Mouse (Mus musculus): Measurements from ENCODE around the gene Arl15. TPM values are rescaled to one million over a fixed set of nuclear protein-coding genes. Genes with fewer than 3 reads are reported as not detected.
A peak's percentile ranks its signal among the peaks of the same experiment; 100 is the strongest.

Gene Arl15
- total RNA-seq, 2 experiments from 2014 or later = 6.4 to 7.5 TPM

DNA sequence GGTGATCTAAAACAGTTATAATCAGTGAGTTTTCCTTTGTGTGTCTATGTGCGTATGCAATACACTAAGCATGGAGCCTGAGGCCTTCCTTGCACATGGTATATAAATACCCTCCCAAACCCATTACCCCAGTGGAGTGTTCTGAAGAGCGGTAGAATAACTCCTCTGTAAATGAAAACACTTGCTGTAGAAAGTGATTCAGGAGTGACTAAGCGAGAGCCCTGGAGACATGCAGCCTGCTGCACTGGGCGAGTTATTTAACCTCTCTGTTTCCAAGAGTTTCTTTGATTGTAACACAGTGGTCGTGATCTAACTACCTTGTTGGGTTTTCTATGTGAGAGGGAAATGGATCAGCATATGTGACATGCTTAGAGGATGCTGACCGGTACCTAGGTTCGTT is 266.9 kb downstream of the Arl15 start:
- DNase-seq = no peak

DNA sequence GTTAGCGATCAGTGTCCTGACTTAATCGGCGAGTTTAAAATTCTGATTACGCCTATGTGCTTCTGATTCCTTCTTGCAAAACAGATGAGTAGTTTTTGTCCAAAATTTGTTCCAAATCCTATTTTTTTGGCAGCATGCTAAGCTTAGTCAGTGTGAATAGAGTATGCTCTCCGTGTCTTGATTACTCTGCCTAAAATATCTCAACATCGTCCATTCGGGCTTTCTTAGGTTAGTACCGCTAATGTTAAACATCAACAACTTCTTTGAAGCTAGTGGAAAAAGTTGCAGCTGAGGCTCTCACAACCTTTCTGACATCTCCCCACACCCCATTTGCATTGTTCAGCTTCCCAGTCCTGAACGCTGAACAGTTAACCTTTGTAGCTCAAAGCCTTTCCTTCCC is 269.8 kb downstream of the Arl15 start:
- peak in 1 of 2 experiments; percentile 17 for DNase-seq

DNA sequence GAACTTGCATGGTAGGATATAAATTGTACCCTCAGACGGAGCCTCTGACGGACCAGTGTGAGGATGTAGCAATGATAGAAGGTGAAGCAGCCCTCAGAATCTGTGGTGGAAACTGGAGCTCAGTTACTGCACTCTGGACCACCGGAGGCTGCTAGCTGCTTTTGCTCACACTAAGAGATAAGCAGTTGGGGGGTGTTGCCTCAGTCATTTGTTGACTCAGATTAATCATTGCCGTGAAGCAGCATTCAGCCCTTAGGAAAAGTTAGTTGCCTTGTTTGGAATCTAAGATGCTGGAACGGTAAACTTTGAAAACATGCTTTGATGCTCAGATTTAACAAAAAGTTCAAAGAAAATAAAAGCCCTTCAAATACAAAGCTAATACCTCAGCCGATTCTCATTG is 270.7 kb downstream of the Arl15 start:
- no peak for DNase-seq

DNA sequence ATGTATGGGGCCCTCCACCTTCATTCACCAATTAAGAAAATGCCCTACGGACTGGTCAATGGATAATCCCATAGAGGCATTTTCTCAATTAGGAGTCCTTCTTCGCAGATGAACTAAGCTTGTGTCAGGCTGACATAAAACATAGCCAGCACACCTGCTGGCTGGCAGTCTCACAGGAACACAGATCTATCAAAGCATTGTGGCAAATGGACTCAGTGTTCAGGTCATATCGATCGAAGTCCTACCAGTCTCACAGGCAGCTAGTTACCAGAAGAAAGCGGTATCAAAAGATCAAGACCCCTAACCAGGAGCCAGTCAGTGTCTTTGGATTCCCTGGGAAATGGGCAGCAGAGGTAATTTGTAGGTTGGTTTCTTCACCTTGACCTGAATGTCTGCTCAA is 274.1 kb downstream of the Arl15 start:
- no peak for DNase-seq

DNA sequence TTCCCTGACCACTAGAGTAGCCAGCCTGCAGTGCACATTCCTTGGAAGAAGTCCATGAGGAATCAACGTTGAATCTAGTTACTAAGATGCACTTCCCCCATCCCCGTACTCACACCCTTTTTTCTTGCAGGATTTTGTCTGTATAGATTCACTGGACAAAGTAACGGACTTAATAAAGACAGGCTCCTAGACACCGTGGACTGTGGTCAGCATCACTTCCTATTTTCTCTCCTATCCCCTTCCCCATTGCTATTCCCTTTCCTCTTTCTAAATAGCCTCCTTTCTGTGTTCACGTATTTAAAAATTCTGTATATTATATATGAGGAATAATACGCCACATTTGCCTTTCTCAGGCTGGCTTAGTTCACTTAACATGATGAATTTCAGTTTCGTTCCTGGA is 277.1 kb downstream of the Arl15 start:
- no peak for DNase-seq

DNA sequence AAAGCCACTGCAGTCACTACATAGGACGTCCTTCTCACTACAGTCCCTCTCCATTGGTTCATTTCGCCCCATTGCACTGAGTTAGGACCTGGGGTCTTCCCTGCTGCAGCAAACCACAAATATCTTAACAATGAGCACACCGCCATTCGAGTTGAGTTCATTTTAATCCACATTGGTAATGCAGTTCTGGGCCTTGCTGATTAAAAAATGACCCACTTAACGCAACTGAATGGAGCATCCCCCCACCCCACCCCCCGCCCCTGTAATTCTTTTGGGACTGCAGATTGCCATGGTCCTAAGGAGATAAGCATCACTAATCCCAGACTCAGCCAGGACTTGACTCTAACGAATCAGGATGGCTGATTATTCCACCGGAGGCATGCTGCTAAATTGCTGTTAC is 280.2 kb downstream of the Arl15 start:
- DNase-seq = no peak

DNA sequence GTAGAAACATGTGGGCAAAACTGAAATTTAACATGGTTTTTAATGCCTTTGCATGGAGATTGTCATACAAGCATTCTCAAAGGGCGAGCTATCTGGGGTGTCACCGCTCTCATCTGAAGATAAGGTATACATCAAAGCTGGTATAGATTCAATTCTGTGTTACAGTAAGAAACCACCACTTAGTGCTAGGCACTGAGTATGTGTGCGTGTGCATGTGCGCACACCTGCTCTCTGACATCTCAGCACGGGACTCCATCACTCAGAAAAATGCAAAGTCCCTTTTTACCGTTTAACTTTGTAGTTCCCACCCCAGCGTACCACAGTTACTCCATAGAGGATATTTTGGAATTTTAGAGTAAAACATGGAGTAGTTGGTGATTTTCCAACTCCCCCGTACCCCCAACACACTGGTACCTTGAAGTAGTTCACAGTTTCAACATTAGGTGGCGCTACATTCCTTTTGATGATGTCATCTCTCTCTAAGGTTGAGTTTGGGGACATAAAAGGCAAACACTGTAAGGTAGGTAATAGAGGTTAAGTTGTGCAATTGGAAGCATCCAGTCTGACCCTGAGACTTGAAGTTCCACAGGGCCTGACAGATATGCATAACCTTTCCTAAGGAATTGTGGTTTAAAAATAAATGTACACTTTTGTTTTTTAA is 281.5 kb downstream of the Arl15 start:
- peak; percentile 42 to 73 for DNase-seq

DNA sequence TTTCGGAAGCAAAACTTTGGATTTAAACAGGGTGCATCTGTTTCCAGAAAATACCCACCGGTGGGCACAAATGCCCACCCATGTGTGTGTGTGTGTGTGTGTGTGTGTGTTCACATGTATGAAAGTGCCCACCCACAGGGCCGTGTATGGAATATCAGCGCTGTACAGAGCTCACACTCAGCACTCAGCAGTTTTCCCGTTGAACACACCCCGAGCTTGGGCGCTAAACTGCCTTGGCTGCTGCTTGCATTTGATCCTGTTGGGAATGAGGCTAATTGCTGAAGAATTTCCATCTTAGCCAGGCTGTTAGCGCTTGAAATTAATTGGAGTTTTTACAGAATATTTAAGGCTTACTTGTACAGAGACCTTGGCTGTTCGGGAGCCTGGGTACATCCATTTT is 282.9 kb downstream of the Arl15 start:
- DNase-seq = no peak

DNA sequence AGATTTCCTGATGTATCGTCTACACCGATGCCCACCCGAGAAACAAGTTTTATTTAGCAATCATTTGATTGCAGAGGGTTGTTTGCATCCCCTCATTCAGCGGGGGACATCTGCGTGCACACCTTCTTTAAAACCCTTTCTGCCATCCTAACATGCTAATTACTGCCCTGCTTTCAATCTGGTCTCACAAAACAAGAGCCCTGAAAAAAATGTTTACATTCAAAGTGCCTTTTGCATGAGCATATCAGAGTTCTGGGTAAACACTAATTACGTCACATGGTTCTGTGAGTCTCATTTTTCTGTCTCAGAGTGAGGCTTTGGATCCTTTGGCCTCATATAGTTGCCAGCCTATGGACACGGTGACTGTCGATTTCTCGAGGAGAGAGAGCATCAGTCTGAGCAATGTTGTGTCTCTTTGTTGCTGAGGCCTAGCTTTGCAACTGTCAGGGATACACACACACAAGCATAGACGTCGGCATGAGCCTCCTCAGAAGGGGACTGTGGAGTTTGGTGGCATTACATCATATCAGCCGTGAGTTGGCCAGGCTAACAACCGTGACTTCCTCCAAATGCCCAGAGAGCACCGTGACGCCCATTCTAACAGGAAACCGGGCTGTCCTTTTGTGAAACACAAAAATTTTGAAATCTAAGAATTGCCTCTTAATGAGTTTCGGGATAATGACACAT is 283.4 kb downstream of the Arl15 start:
- DNase-seq = no peak

DNA sequence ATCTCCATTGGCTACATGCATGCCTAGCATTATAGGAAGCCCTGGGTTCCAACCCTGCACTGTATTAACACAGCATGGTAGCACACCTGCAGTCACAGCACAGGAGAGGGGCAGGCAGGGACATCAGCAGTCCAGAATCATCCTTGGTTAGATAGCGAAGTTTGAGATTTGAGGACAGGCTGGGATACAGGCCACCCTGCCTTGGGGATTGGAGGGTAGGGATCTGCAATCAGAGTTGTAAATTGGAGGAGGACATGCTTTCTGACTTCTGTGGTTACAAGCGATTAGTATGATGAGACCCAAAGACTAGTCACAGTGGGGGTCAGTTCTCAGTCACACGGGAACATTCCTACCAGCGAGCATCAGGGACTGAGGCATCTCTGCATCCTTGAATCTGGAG is 284.5 kb downstream of the Arl15 start:
- DNase-seq = no peak

DNA sequence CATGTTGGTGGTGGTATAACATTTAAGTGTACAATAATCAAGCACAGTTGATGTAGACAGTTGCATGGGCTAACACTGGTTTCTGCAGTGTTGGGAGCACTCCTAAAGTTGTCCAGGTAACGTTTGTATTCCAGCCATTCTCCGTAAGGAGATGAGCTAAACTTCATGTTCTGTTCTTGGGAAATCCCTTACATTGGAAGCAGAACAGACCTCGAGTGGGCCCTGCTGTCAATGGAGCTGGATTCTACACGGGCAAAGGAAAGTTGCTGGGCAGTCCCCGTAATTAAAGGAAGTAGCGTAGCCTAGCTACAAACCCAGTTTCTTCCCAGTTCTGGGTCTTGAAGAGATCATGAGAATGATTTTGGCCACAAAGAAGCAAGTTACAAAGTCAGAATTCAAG is 285.4 kb downstream of the Arl15 start:
- DNase-seq = no peak

DNA sequence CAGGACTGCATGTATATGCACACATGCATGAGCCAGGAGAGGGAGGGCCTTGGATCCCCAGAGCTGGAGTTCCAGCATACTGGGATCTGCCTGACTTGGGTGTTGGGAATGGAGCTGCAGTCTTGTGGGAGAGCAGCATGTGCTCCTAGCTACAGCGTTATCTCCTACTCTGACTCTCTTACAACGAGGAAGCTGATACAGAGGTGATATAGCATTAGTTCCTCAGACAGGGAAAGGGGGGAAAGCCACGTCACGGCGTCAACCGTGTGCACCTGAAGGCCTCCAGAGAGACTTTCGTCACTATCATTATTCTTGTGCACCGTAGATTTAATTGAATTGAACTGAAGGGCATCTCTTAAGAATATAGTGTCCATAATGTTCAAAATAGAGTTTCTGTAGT is 286.2 kb downstream of the Arl15 start:
- no peak for DNase-seq

DNA sequence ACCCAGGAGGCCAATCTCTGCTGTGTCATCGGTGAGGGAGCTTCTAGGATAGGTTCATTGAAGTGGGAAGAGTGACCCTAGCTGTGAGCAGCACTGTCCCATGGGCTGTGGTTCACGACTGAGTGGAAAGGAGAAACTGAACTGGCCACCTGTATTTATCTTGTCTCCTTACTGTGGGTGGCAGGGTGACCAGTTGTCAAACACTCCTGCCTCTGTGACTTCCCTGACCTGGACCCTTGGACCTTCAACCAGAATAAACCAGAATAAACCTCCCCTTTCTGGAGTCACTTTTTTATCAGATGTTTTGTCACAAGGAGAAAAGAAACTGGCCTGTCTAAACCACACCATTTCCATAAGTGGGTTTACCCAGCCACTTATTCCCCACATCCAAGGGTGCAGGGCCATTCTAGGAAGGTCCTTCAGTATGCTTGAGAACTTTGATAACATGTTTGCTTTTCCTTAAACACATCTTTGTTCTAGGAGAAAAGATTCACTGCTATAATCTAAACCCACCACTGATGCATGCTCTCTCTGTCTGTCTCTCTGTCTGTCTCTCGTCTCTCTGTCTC is 289.3 kb downstream of the Arl15 start:
- DNase-seq = no peak

DNA sequence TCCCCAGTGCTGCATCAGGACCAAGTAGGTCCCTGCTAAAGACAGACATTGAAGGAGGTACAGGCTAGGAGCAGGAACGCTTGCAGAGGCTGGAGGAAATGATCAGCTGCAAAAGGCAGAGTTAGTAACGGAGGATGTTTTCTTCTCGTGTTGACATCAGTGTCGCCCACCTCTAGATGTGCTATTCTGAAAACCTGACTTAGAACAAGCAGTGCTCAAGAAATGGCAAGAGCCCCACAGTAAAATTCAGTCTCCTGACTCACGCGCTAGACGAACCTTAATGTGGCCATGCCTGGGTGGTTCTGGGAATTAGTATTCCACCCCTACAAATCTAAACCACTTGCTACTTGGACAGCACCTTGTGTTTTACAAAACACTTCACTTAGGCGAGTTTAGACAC is 291.1 kb downstream of the Arl15 start:
- no peak for DNase-seq

DNA sequence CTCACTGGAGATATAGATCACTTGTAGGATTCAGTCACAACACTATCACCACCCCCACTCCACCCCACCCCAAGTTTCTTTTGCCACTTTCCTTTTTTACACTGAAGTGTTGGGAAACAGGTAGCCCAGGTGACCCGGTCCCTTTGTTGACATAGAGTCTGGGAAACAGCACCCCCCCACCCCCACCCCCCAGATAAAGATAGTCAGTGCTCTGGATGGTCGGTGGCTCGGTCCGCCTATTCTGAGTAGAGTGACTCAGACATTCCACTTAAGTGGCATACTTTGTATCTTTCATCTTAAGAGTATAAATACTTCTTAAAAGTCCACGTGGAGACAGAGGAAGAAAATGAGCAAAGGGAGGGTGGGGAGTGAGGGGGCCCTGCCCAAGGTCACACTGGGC is 292.0 kb downstream of the Arl15 start:
- DNase-seq = no peak

DNA sequence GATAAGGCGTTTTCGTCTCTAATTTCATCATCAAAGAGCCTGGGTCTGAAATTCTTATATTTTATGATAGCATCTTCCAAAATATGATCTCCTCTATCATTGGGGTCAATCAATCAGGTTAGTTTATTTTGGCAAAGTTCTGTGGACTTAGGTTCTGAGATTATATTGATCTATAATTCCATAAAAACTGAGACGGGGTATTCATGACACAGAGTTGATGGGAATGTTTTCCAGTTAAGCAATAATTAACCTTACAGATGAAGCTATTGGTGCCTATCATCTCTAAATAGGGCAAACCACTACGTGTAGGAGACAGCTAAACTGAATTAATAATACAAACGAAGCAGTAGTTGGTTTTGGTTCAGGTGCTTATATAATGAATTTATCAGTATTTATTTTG is 292.5 kb downstream of the Arl15 start:
- no peak for DNase-seq

DNA sequence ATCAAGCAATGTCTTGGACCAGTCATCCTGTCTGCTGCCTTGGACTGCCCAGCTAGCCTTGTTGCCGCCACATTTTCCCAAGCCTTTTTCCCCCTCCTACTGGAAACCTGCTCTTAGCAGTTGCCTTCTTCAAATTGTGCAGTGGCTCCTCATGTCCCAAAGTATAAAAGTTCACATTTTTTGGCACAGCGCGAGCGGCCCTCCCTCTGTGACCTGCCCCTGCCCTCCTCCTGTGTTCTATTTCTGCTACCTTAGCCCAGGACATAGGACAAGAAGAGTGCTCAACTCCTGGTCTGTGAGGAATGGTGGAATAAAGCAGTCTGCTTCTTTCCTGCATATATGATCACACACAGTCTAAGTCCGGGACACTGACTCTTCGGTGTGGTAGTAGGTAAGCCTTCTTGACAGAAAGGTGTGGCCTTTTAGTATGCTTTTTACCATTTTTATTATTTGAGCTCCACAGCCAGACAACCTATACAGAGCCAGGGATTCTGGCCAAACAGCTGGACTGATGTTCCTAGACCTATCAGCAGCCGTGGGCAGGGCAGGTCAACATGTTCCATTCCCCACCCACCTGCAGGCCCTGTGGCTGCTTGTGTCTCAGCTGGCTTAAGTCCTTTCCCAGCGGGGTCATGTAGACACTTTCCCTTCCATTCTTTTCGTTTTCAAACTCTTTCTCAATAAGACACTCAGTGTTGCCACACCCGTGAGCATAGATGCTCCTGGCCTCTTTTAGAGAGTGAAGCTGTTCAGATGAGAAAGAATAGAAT is 293.6 kb downstream of the Arl15 start:
- DNase-seq = peak; percentile 27 to 46

DNA sequence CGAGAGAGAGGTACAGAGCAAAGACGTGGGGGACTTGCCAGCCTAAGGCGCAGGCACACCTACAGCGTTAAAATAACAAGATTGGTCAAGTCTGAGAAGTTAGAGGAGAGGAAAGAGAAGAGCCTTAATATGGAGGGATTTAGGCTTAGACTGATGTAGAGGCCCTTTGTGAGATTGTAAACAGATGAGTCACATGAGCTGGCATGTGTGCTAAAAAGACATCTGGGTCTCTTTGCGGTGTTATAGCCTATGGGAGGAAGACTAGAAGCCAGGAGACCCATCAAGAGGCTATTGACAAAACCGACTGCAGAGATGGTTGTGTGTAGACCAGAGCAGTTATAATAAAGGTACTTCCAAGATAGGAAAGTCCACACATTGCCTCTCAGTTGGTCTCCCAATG is 296.5 kb downstream of the Arl15 start:
- DNase-seq = no peak

DNA sequence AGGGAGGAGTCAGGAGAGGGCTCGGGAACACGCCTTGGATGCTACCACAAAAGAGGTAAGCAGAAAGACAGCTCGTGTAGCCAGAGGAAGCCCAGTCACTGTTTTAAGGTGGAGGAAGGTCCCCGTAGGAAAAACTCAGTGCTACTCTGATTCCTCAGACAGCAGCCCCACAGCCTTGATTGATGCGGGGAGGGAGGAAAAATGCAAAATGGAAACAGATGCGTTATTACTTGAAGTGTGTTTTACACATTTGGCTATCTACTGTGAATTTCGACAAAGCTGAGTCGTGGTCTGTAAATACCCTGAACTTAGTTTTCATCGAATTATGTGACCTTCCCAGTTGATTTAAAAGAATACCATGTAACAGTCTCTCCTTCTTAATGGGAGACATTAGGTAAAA is 296.9 kb downstream of the Arl15 start:
- DNase-seq = no peak

DNA sequence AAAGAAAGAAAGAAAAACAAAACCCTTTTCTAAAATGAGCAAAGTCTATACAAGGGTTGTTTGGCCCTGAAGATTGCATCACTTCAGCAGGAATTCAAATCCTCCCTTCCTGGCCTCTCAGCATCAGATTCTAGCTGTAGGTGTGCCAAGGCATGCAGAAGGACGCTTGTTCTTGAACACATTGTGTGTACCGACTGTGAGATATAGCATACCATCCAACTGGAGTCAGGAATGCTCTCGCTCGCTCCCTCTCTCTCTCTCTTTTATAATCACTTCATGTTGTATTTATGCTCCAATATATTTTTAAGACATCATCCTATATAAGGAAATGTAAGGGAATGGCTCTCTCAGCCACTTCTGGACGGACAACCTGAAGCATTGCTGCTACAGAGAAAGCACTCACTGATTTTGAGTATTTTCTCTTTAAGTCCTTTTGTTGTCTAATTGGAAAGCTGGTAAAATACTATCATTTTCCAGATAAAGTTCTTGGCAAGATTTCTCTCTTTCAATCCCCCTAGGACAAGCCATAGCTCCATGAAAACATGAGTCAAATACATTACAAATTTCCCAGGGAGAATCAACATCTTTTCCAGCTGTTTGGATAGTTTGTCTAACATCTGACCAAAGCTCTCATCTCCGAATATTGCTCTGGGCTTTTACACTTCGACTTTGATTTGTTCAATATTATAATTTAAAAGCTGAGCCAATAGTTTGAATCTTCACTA is 300.0 kb downstream of the Arl15 start:
- DNase-seq = peak; percentile 37 to 42

DNA sequence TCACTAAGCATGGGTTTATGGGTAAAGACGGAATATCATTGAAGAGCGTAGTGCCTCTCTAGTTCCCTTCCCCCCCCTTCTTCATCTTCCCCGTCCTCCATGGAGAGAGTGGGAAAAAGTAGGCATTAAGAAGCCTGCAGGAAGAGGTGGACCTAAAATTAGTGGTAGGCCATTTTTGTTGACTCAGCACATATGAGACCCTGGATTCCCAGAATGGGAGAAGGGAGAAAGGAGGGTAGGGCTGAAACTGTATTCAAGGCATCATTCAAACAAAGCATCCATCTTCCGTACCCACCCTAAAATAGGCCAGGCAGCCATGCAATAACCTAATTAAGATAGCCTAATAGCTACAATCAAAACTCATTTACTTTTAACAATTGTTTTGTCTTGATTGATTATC is 301.1 kb downstream of the Arl15 start:
- no peak for DNase-seq

DNA sequence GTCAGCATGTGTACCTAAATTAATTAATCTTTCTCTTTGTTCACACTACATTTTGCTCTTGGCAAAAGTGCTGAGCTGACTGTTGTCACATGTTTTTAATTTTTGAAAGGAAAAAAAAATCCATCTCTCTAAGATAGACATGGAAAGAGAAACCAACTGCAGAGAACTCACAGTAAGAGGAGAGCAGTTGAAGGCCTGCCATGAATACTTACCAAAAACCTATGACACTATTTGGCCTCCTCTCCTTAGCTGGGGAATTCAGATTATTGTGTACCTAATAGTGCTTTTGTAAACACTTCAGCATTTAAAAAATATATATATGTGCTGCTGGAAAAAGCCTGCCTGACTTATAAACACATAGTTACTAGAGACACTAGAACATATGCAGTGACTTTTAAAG is 302.1 kb downstream of the Arl15 start:
- DNase-seq = no peak

DNA sequence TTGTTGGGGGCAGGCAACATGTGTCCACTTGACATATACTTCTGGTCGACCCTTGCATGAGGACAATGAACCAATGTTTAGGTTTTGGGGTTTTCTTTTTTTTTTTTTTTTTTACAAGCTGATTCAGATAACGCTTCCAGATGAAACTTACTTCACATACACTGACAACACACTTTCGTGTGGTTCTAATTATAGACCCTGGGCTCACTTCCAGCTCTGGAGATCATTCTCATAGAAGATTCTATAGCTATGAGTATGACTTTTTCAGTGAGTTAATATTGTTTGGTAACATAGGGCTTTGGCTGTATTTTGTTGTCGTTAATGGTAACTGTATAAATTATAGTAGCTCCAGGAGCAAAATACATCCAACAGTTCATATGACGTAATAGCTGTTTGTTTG is 306.9 kb downstream of the Arl15 start:
- DNase-seq = no peak
